Mouse (Mus musculus): ENCODE results near the gene March9. TPM values are rescaled to one million over a fixed set of nuclear protein-coding genes. Genes with fewer than 3 reads are reported as not detected.
"Not testable (repeated sequence)": the region's sequence is repeated elsewhere in the genome, so short reads cannot be mapped to it uniquely, and the experiment has no call there.

March9 gene
- polyA plus RNA-seq, 1 experiment from 2014 or later, result 3.9 TPM

DNA sequence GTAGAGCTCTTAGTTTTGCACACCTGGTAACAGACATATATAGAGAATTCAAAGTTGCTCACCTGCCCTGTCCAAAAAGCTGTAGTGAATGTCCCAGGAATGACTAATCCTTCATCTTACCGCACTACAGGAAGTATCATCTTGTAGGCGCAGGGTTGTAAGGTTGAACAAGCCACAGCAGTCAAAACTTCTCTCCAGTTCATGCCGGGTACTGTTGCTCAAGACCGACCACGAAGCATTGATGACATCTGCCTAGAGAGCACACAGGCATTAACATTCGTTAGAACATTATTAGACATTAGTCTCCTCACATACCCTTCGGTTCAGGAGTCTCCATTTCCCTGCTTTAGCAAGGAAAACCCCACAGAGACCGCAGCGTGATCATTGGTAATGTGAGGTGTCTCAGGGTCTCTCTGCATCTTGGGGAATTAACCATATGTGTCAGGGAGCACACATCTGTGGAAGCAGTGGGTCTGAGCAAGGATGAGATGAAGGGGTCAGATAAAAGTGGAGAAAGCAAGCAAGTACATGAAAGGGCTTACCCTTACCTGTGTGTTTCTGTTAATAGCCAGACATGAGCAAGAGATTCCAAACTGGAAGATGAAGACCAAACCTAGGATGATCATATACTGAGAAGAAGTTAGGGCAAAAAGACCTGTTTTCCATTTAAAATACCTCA, 8.5 kb upstream of the March9 start:
- Histone ChIP-seq H3K27ac (peak overlapping the region; percentile 96; the same call in 1 of the 2 replicates), H3K27me3 (no peaks in the 10 kb centered on the region), H3K4me3 (replicated peaks) (peak overlapping the region; percentile 62), H3K36me3 (replicated peaks) (peaks cover 42% of the 10 kb centered on the region), H3K4me2 (peak overlapping the region; percentile 97), H3K4me1 (peaks cover 46% of the 10 kb centered on the region), H3K9ac (peak overlapping the region; percentile 80; the same call in 1 of the 2 replicates), H3K9me3 (no peaks in the 10 kb centered on the region)
- ATAC-seq (ENCODE audit: low FRiP score), result no peak
- WGBS, result 78% methylated on average over 9 of the region's 9 CpGs

DNA sequence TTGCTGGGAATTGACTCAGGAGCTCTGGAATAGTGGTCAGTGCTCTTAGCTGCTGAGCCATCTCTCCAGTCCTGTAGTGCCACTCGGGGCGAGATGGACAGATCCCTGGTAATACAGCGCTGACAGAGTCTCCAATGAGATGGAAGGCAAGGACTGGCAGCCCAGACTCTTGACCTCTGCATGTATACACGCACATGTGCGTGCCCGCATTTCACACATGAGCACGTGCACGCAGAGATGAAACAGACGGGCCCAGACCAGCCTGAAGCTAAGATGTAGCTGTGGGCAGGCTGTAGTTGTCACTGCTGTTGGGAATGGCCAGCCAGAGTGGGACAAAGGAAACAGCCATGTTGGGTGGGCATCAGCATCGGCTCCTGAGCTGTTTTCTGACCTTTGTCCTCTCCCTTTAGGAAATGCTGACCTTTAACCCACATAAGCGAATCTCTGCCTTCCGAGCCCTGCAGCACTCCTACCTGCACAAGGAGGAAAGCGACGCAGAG, 6.6 kb upstream of the March9 start:
- no peak for ATAC-seq (ENCODE audit: low FRiP score)
- peaks cover 42% of the 10 kb centered on the region for H3K36me3 ChIP-seq (replicated peaks)
- 90% methylated on average over 14 of the region's 14 CpGs for WGBS
- H3K9me3 ChIP-seq, result no peaks in the 10 kb centered on the region
- H3K4me3 ChIP-seq (replicated peaks), result no peak overlapping the region
- H3K27ac ChIP-seq, result peak overlapping the region; percentile 38; the same call in 1 of the 2 replicates
- no peak overlapping the region for H3K4me2 ChIP-seq
- no peak overlapping the region for H3K9ac ChIP-seq
- H3K4me1 ChIP-seq, result peaks cover 55% of the 10 kb centered on the region
- H3K27me3 ChIP-seq, result no peaks in the 10 kb centered on the region

DNA sequence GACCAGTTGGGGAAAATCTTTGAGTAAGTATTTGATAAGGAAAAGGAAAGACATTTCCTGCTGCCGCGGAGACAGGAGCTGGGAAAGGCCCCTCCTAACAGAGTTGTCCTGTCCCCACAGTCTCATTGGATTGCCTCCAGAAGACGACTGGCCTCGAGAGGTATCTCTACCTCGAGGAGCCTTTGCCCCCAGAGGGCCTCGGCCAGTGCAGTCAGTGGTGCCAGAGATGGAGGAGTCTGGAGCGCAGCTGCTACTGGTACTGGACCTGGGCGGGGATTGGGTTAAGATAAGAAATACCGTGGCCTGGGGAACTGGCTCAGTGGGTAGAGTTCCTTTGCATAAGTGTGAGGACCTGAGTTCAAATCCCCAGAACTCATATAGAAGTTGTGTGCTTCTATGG, 6.0 kb upstream of the March9 start:
- Histone ChIP-seq H3K4me2 (no peak overlapping the region), H3K4me3 (replicated peaks) (no peak overlapping the region), H3K27ac (no peak overlapping the region), H3K9ac (no peak overlapping the region), H3K9me3 (no peaks in the 10 kb centered on the region), H3K36me3 (replicated peaks) (peaks cover 42% of the 10 kb centered on the region), H3K27me3 (no peaks in the 10 kb centered on the region), H3K4me1 (peaks cover 56% of the 10 kb centered on the region)
- 88% methylated on average over 9 of the region's 9 CpGs for WGBS
- ATAC-seq (ENCODE audit: low FRiP score), result no peak

DNA sequence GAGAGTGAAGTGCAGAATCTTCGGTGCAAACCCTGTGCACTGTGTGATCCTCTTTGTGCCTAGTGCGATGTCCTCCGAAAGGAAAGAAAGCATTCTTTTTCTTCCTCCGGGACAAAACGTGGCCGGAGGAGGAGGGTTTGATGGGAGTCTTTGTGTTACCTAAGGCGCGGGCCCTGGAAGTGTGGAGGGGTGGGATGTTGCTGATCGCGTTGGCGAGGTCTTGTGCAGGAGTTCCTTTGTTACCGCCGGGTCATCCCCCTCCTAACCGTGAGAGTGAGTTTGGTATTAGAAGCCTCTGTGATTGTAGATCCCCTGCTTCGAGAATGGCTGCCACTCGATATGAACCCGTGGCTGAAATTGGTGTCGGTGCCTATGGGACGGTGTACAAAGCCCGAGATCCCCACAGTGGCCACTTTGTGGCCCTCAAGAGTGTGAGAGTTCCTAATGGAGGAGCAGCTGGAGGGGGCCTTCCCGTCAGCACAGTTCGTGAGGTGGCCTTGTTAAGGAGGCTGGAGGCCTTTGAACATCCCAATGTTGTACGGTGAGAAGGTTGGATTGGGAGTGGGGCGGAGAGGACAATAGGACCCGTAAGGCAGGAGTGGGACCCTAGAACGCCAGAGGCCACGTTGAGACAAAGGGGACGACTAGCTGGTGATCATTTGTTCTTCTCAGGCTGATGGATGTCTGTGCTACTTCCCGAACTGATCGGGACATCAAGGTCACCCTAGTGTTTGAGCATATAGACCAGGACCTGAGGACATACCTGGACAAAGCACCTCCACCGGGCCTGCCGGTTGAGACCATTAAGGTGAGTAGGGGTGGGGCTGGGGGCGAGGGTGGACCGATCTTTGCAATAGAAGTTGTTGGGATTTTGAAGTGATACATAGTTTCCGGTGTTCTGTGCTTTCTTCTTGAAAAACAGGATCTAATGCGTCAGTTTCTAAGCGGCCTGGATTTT, 4.2 kb upstream of the March9 start:
- no peak for ATAC-seq (ENCODE audit: low FRiP score)
- H3K9me3 ChIP-seq, result no peaks in the 10 kb centered on the region
- peak overlapping the region; percentile 94 for H3K27ac ChIP-seq

GRCm38 (mm10) chr10:127063239-127063872, 3.4 kb upstream of the March9 start, which contains the start of gene Cdk4:
Cdk4 (plus strand) TSS chr10:127063534.
- Histone ChIP-seq H3K27ac (peak within 1 kb of the TSS; percentile 94), H3K9me3 (no peaks in the 10 kb centered on the region), H3K36me3 (replicated peaks) (peaks cover 39% of the 10 kb centered on the region), H3K4me1 (peaks cover 57% of the 10 kb centered on the region), H3K9ac (peak within 1 kb of the TSS; percentile 99), H3K27me3 (no peaks in the 10 kb centered on the region), H3K4me2 (peak within 1 kb of the TSS; percentile 82), H3K4me3 (replicated peaks) (peak within 1 kb of the TSS; percentile 76)
- ATAC-seq (ENCODE audit: low FRiP score), result peak; percentile 93
- under 1% methylated on average over 46 of the region's 46 CpGs for WGBS

More for the DNA sequence above, 4.2 kb upstream of the March9 start:
- Histone ChIP-seq H3K36me3 (replicated peaks) (peaks cover 42% of the 10 kb centered on the region), H3K4me1 (peaks cover 57% of the 10 kb centered on the region), H3K4me2 (peak overlapping the region; percentile 82), H3K9ac (peak overlapping the region; percentile 99), H3K4me3 (replicated peaks) (peak overlapping the region; percentile 76), H3K27me3 (no peaks in the 10 kb centered on the region)
- WGBS, result 13% methylated on average over 37 of the region's 37 CpGs

- no peak overlapping the region for H3K9ac ChIP-seq
- peaks cover 57% of the 10 kb centered on the region for H3K4me1 ChIP-seq
- no peaks in the 10 kb centered on the region for H3K9me3 ChIP-seq
- ATAC-seq (ENCODE audit: low FRiP score), result no peak
- H3K27ac ChIP-seq, result no peak overlapping the region
- 83% methylated on average over 5 of the region's 5 CpGs for WGBS
- peaks cover 33% of the 10 kb centered on the region for H3K36me3 ChIP-seq (replicated peaks)
- no peak overlapping the region for H3K4me2 ChIP-seq
- H3K4me3 ChIP-seq (replicated peaks), result no peak overlapping the region
- H3K27me3 ChIP-seq, result no peaks in the 10 kb centered on the region; the same call in 1 of the 2 replicates
These were observed 2.5 kb upstream of the March9 start for GRCm38 (mm10) chr10:127062503-127062902.

DNA sequence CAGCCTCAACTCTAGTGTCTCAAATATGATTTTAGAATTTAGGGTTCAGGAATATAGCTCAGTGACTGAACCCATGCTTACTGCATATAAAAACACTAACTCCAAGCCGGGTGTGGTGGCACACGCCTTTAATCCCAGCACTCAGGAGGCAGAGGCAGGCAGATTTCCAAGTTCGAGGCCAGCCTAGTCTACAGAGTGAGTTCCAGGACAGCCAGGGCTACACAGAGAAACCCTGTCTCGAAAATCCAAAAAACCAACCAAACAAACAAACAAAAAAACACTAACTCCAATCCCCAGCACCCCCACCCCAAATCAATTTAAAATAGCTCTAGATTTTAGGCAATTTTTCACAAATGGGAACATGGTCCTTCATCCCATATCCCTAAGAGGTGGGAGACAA, 2.1 kb upstream of the March9 start:
- not testable (repeated sequence) for ATAC-seq (ENCODE audit: low FRiP score); H3K27me3 ChIP-seq; H3K4me2 ChIP-seq; H3K9ac ChIP-seq; H3K27ac ChIP-seq; H3K4me3 ChIP-seq (replicated peaks); H3K9me3 ChIP-seq
- Histone ChIP-seq H3K4me1 (peaks cover 60% of the 10 kb centered on the region), H3K36me3 (replicated peaks) (peaks cover 33% of the 10 kb centered on the region)
- WGBS, result 96% methylated on average over 4 of the region's 4 CpGs

DNA sequence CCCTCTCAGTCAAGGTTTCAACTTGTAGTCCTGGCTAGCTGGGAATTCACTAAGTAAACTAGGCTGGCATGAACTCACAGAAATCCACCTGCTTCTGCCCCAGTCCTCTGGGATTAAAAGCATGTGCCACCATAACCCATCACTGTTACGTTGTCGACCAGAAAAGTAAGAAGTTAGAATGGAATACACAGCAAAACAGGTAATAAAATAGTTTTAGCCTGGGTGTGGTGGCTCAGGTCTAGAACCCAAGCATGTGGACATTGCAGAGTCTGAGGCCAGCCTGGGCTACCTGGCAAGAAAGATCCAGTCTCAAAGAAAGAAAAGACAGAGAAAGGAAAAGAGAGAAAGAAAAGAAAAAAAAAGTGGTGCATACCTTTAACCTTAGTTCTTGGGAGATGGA, 1.5 kb upstream of the March9 start:
- peaks cover 57% of the 10 kb centered on the region for H3K4me1 ChIP-seq
- H3K4me2 ChIP-seq, result peak overlapping the region; percentile 96; the same call in 1 of the 2 replicates
- 75% methylated on average over 2 of the region's 2 CpGs for WGBS
- 0 out of 2 replicates have a peak overlapping the region, but pooled peaks have one; percentile 98 for H3K9ac ChIP-seq
- peak overlapping the region; percentile 97 for H3K27ac ChIP-seq
- no peaks in the 10 kb centered on the region for H3K9me3 ChIP-seq
- H3K27me3 ChIP-seq, result no peaks in the 10 kb centered on the region; the same call in 1 of the 2 replicates
- no peak overlapping the region for H3K4me3 ChIP-seq (replicated peaks)
- no peak for ATAC-seq (ENCODE audit: low FRiP score)
- H3K36me3 ChIP-seq (replicated peaks), result peaks cover 32% of the 10 kb centered on the region

DNA sequence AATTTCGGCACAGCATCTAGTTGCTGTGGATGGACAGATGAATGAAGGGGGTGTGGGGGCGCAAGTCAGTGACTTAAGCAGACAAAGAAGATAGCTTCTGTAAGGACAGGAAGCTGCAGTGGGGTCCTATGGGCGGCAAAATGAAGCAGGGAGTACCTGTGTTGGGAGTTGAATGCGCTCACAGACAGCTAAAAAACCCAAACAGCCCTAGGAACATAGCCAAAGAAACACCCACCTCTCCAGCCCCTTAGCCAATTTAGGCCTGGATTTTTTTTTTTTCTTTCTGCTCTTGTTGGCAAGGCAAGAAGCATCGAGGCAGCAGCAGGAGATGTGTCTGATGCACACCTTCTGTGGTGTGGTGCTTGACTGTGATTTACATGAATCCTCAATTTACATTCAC, 1.1 kb upstream of the March9 start:
- ATAC-seq (ENCODE audit: low FRiP score), result no peak
- Histone ChIP-seq H3K9ac (peak overlapping the region; percentile 98; the same call in 1 of the 2 replicates), H3K4me2 (peak overlapping the region; percentile 96), H3K36me3 (replicated peaks) (peaks cover 32% of the 10 kb centered on the region), H3K9me3 (no peaks in the 10 kb centered on the region), H3K4me3 (replicated peaks) (peak overlapping the region; percentile 99), H3K27ac (peak overlapping the region; percentile 97), H3K27me3 (no peaks in the 10 kb centered on the region; the same call in 1 of the 2 replicates), H3K4me1 (peaks cover 56% of the 10 kb centered on the region)
- 16% methylated on average over 5 of the region's 5 CpGs for WGBS

DNA sequence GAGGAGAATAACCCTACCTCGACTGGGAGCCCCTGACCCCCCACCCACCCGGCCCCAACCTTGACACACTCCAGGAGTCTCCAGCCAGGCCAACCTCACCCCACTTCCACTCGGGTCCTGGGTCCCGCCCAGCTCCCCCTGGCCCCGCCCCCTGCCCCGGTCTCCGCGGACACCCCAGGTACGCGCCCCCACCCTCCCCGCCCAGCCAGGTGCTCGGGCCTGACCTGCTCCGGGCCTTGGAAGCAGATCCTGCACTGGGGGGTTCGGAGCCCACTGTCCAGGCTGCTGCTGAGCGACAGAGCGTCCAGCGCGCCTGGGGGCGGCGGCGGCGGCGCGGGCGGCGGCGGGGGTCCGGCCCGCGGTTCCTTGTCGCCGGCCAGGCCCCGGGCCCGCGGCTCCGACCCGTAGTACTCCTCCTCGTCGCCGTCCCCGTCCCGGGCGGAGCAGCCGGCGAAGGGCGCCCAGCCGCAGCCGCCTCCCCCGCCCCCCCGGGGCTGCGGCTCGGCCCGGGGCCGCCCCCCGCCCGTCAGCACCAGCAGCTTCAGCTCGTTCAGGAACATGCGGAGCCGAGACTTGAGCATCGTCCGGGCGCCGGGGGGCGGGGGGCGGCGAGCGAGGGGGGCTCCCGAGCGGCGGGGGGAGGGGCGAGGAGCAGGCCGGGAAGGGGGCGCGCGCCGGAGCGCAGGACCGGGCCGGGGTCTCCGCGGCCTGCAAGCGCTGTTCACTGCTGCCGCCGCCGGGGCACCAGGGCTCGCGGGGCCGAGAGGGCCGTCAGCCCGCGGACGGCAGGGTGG, 613 bp downstream of the March9 start:
- Histone ChIP-seq H3K4me1 (peaks cover 45% of the 10 kb centered on the region), H3K27me3 (no peaks in the 10 kb centered on the region; the same call in 1 of the 2 replicates), H3K4me3 (replicated peaks) (peak overlapping the region; percentile 99), H3K27ac (peak overlapping the region; percentile 97), H3K9ac (peak overlapping the region; percentile 98), H3K9me3 (no peaks in the 10 kb centered on the region), H3K36me3 (replicated peaks) (peaks cover 32% of the 10 kb centered on the region), H3K4me2 (peak overlapping the region; percentile 96)
- under 1% methylated on average over 61 of the region's 92 CpGs for WGBS
- ATAC-seq (ENCODE audit: low FRiP score), result peak; percentile 15

DNA sequence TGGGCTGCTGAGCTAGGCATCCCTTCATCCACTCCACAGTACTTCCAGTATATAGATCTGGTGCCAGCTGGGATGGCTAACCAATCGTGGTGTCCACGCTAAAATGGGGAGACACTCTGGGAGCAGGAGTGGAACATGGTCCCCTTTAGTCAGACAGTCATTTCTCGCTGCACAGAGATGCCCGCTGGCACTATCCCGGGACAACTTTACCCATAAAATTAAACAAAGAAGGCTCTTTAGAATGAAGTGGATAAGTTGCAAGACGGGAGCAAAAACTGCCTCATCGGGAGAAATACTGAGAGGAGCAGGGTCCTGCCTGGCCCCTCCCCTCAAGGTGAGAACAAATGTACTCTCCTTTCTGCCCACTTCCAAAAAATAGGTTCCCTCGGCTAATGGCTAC, 1.3 kb downstream of the March9 start:
- H3K27me3 ChIP-seq, result no peaks in the 10 kb centered on the region; the same call in 1 of the 2 replicates
- peak overlapping the region; percentile 99 for H3K4me3 ChIP-seq (replicated peaks)
- 5% methylated on average over 8 of the region's 8 CpGs for WGBS
- peak overlapping the region; percentile 27; the same call in 1 of the 2 replicates for H3K27ac ChIP-seq
- H3K4me2 ChIP-seq, result peak overlapping the region; percentile 96
- ATAC-seq (ENCODE audit: low FRiP score), result no peak
- peak overlapping the region; percentile 98 for H3K9ac ChIP-seq
- H3K9me3 ChIP-seq, result no peaks in the 10 kb centered on the region
- H3K36me3 ChIP-seq (replicated peaks), result peaks cover 39% of the 10 kb centered on the region
- H3K4me1 ChIP-seq, result peaks cover 45% of the 10 kb centered on the region
